Mouse (Mus musculus) liver, adult 2 months (tissue): Measurements from ENCODE around the gene Il13ra1. TPM values are rescaled to one million over a fixed set of nuclear protein-coding genes. Genes with fewer than 3 reads are reported as not detected.

Source experiments
- DNase-seq: peaks from one replicate; pipeline ENCODE4 v3.0.0-alpha.2; 2011; ENCODE audit warnings: low read depth, low spot score; ENCODE audit errors: extremely low read depth
- H3K27ac ChIP-seq: fragments of 200-500 bp; replicated peaks from 2 replicates; pipeline ENCODE4 v1.5.1; 2012; ENCODE audit warnings: low read depth, mild to moderate bottlenecking, control low read depth, inconsistent platforms, low read length; ENCODE audit not compliant: insufficient read depth
- H3K27me3 ChIP-seq: fragments of 200-500 bp; 2 replicates; pipeline ENCODE4 v1.6.1; 2012; ENCODE audit warnings: mild to moderate bottlenecking, moderate library complexity, low read length, inconsistent platforms; ENCODE audit not compliant: control insufficient read depth, insufficient read depth
- H3K36me3 ChIP-seq: fragments of 200-500 bp; 2 replicates; pipeline ENCODE4 v1.6.1; 2012; ENCODE audit warnings: low read length, inconsistent platforms; ENCODE audit not compliant: control insufficient read depth, insufficient read depth
- H3K4me1 ChIP-seq: fragments of 200-500 bp; 2 replicates; pipeline ENCODE4 v1.6.1; 2011; ENCODE audit warnings: low read length; ENCODE audit not compliant: control insufficient read depth, insufficient read depth
- H3K4me3 ChIP-seq: fragments of 200-500 bp; 2 replicates; pipeline ENCODE4 v1.5.1; 2011; ENCODE audit warnings: low read depth, mild to moderate bottlenecking, control low read depth, low read length, moderate library complexity; ENCODE audit not compliant: insufficient read depth
- H3K79me2 ChIP-seq: fragments of 200-500 bp; 2 replicates; pipeline ENCODE4 v1.6.1; 2012; ENCODE audit warnings: inconsistent platforms, mild to moderate bottlenecking, low read length, moderate library complexity; ENCODE audit not compliant: control insufficient read depth, insufficient read depth
- H3K9ac ChIP-seq: fragments of 200-500 bp; 2 replicates; pipeline ENCODE4 v1.6.1; 2012; ENCODE audit warnings: low read depth, mild to moderate bottlenecking, control low read depth, inconsistent platforms, low read length
- CTCF ChIP-seq: fragments of 200-500 bp; IDR thresholded peaks from 2 replicates; pipeline ENCODE4 v1.5.1; 2011; ENCODE audit warnings: low read depth, low read length, control low read depth
- POLR2A ChIP-seq: fragments of 200-500 bp; IDR thresholded peaks from 2 replicates; pipeline ENCODE4 v1.6.1; 2011; ENCODE audit warnings: low read length, control low read depth; ENCODE audit not compliant: insufficient read depth; ENCODE audit errors: extremely low read depth
- WGBS: fragments of 180-500 bp; shearing (Covaris S2); methylation state at CpG from one replicate; pipeline ENCODE4 v1.1.7; 2018; 5-methylcytosine and 5-hydroxymethylcytosine counted together
- polyA plus RNA-seq: library from polyadenylated mRNA; depleted of rRNA; stranded (reverse); fragments of >200 nt; gene quantifications from 2 replicates; pipeline ENCODE4 v1.2.3, GENCODE M21; 2012
- total RNA-seq: library from RNA; depleted of rRNA; stranded (reverse); fragments of >200 nt; gene quantifications from 2 replicates; pipeline ENCODE4 v1.2.3, GENCODE M21; 2014

The Il13ra1 gene
- total and polyA plus RNA-seq, 2 experiments = 7.3 to 44.3 TPM

DNA sequence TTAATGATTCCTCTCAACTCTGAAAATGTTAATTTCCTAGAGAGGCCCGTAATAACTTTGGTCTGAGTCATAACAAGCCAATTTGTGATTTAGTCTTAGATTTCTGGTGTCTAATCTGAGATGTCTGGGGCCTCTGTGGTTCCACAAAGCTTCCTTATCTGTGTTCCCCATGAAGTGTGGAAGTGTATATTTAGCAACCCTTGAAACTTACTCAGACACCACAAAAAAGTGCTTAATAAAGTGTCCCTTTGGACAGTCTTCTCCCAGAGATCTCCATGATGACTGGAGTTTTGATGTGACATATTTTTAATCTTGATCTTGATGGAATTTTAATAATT, 17.8 kb downstream of the Il13ra1 start:
- no peak for TF ChIP-seq CTCF
- TF ChIP-seq POLR2A = no peak
- Histone ChIP-seq H3K4me3 (no peak overlapping the region), H3K27ac (no peak overlapping the region), H3K9ac (no peak overlapping the region), H3K27me3 (no peaks in the 10 kb centered on the region), H3K4me1 (peaks cover 4% of the 10 kb centered on the region; the same call in 1 of the 2 replicates), H3K36me3 (peaks cover 9% of the 10 kb centered on the region), H3K79me2 (no peaks in the 10 kb centered on the region)
- WGBS = 78% methylated on average over 1 of the region's 1 CpGs
- no peak for DNase-seq

DNA sequence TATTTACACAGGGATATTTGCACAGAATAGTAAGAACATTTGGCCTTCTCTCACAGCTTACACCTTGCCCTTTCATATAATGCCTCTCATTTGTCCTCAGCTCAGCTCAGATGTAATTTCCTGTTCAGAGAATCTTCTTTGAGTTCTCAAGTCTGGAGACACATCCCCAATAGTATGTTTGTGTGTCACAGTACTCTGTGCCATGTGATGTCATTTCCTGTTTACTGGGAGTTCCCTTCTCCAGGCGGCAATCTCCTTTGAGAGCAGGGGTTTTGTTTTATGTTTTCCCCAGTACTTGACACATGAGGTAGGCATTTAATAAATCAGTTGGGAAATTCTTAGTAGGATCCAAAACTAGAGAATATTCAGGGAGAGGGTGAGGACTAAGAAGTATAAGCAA, 24.4 kb downstream of the Il13ra1 start:
- Histone ChIP-seq H3K27ac (no peak overlapping the region), H3K79me2 (no peaks in the 10 kb centered on the region), H3K4me3 (no peak overlapping the region), H3K27me3 (no peaks in the 10 kb centered on the region), H3K36me3 (peaks cover 10% of the 10 kb centered on the region), H3K9ac (no peak overlapping the region), H3K4me1 (peaks cover 1% of the 10 kb centered on the region; the same call in 1 of the 2 replicates)
- 54% methylated on average over 1 of the region's 1 CpGs for WGBS
- no peak for TF ChIP-seq POLR2A
- TF ChIP-seq CTCF = no peak
- peak; percentile 11 for DNase-seq

DNA sequence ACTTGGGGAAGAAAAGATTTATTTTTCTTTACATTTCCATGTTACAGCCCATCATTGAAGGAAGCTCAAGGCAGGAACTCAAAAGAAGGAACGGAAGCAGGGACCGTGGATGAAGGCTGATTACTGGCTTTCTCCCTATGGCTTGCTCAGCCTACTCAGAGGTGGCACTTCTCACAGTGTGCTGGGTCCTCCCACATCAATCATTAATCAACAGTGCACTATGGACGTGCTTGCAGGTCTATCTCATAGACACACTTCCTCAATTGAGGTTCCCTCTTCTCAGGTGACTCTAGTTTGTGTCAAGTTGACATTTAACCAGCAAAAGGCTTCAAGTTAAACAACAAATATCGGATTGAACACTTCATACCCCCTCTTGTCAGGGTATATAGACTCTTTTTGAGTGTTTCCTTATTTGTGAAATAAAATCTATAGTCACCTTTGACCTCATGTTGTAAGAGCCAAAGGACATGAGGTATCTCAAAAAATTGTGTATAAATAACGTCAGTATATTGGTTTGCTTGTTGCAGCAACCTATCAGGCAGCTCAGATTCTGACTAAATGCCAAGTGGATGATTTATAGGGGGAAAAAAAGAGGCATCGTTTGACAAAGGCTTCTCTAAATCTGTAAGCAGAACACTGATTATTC, 30.2 kb downstream of the Il13ra1 start:
- Histone ChIP-seq H3K79me2 (no peaks in the 10 kb centered on the region), H3K4me1 (peaks cover 4% of the 10 kb centered on the region; the same call in 1 of the 2 replicates), H3K4me3 (no peak overlapping the region), H3K9ac (no peak overlapping the region), H3K36me3 (peaks cover 2% of the 10 kb centered on the region; the same call in 1 of the 2 replicates), H3K27ac (no peak overlapping the region), H3K27me3 (no peaks in the 10 kb centered on the region)
- TF ChIP-seq CTCF = no peak
- no peak for TF ChIP-seq POLR2A
- peak; percentile 52 for DNase-seq
- 28% methylated on average over 6 of the region's 6 CpGs for WGBS

DNA sequence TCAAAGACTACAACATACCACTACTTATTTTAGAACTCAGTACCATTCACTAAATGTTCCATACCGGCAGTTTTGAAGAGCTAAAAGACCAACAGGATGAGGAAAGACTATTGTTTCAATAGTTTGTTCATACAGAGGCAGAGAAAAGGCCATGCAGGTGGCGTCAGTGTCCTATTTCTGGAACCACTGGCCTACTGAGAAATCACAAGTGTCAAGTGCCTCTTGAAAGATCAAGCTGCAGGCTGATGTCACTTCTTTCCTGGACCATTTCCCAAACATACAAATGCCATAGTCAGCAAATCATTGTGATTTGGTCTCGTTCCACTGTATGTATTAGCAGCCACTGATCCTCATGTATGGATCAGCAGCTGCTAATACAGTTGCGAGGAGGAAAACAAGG, 34.8 kb downstream of the Il13ra1 start:
- H3K9ac ChIP-seq = no peak overlapping the region
- peaks cover 2% of the 10 kb centered on the region; the same call in 1 of the 2 replicates for H3K36me3 ChIP-seq
- TF ChIP-seq POLR2A (no peak), CTCF (no peak)
- H3K27me3 ChIP-seq = no peaks in the 10 kb centered on the region
- peaks cover 4% of the 10 kb centered on the region; the same call in 1 of the 2 replicates for H3K4me1 ChIP-seq
- 63% methylated on average over 4 of the region's 4 CpGs for WGBS
- no peaks in the 10 kb centered on the region for H3K79me2 ChIP-seq
- DNase-seq = no peak
- H3K4me3 ChIP-seq = no peak overlapping the region
- H3K27ac ChIP-seq = no peak overlapping the region

DNA sequence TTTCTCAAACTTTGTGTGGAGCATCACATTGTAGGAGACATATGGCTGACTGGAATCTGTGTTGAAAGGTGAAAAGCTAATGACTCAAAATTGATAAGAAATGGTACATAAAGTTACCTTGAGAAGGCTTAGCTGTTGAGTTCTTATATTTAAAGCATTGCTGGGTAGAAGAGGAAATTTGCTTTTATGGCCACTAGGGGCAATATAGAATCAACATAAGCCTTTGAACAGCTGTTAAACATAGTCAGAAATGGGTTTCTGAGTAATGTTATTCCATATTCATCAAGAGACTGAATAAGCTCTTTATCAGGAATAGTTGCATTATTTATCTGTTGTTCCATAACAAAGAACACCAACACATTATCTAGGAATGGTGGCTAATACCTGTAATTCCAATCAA, 38.2 kb downstream of the Il13ra1 start:
- Histone ChIP-seq H3K36me3 (peaks cover 9% of the 10 kb centered on the region), H3K9ac (no peak overlapping the region), H3K4me1 (no peaks in the 10 kb centered on the region), H3K27ac (no peak overlapping the region), H3K79me2 (no peaks in the 10 kb centered on the region), H3K4me3 (no peak overlapping the region), H3K27me3 (no peaks in the 10 kb centered on the region)
- no peak for DNase-seq
- no peak for TF ChIP-seq POLR2A
- TF ChIP-seq CTCF = no peak

DNA sequence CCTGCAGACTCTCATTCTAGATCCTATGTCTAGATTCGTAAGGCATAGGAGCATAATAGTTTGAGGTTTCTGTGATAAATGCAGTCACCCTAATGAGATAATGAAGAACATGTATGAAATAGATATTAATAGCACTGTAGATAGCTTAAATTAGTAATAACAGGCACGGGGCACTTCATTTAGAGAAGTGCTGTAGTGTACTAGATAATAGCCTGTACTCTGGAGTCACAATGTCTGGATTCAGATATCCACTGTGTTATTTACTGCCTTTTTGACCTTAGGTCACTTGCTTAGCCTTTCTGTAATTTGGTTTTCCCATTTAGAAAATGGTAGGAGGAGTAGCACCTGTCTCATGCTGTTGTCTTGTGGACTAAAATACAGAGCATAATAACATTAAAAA, 44.8 kb downstream of the Il13ra1 start:
- Histone ChIP-seq H3K4me1 (no peaks in the 10 kb centered on the region), H3K27ac (no peak overlapping the region), H3K79me2 (no peaks in the 10 kb centered on the region), H3K36me3 (peaks cover 10% of the 10 kb centered on the region), H3K27me3 (no peaks in the 10 kb centered on the region), H3K9ac (no peak overlapping the region), H3K4me3 (no peak overlapping the region)
- 88% methylated on average over 2 of the region's 2 CpGs for WGBS
- DNase-seq = no peak
- TF ChIP-seq POLR2A = no peak
- no peak for TF ChIP-seq CTCF
